Mouse (Mus musculus) olfactory bulb, adult 2 months (tissue): ENCODE measurements at regions not wholly inside any gene's neighbourhood (a gene's known extent, or its start where the extent isn't known, plus 50 kb on each side); places are given as distances from the start of the nearest gene placed in this dataset.

ENCODE experiments used
- H3K27ac ChIP-seq: fragments of 200-500 bp; 2 replicates; pipeline ENCODE4 v1.5.1; 2012; ENCODE audit warnings: low read depth, low read length; ENCODE audit not compliant: insufficient read depth
- H3K4me1 ChIP-seq: fragments of 200-500 bp; 2 replicates; pipeline ENCODE4 v1.6.1; 2012; ENCODE audit warnings: low read length; ENCODE audit not compliant: control insufficient read depth, insufficient read depth
- H3K4me3 ChIP-seq: fragments of 200-500 bp; 2 replicates; pipeline ENCODE4 v1.5.1; 2012; ENCODE audit warnings: mild to moderate bottlenecking, low read depth, low read length, moderate library complexity; ENCODE audit not compliant: insufficient read depth
- CTCF ChIP-seq: fragments of 200-500 bp; IDR thresholded peaks from 2 replicates; pipeline ENCODE4 v1.5.1; 2012; ENCODE audit warnings: low read depth, mild to moderate bottlenecking, low read length, moderate library complexity; ENCODE audit not compliant: insufficient read depth
- POLR2A ChIP-seq: fragments of 200-500 bp; IDR thresholded peaks from 2 replicates; pipeline ENCODE4 v1.6.1; 2012; ENCODE audit warnings: mild to moderate bottlenecking, low read depth, low read length, moderate library complexity; ENCODE audit not compliant: insufficient read depth
- WGBS: fragments of 180-500 bp; shearing (Covaris S2); methylation state at CpG from one replicate; pipeline ENCODE4 v1.1.7; 2018; 5-methylcytosine and 5-hydroxymethylcytosine counted together

DNA sequence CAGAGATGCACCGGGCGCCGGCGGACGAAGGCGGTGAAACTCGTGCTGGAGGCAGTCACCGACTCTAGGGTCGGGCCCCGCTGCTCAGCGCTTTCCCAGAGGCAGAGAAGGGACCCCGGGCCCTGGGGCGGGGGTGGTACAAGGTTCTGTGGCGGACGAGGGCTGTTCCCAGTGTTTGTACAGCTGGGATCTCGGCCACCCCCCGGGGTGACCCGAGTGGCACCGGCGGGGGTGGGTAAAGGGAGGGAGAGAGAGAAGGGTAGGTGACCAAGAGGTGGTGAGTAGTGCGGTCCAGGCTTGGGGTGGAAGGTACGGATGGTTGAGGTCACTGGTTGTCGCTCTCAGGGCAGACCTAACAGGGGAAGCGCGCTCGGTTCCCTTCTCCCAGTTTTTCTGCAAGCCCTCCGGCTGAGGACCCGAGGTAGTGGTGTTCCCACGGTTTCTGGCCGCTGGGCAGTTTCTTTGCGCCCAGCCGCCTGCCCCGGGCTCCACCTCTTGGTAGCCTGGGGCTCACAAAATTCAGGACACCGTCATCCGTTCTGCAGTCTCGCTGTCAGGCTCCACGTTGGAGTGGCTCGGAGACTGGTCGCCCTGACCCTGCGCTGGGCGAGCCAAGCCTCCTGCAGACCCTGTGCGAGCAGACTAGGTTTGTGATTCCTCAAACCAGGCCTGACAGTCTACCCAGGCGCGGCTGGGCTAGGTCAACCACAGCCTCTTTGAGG lies 112.4 kb upstream of the Six2 start:
- TF ChIP-seq POLR2A = no peak
- no peak for TF ChIP-seq CTCF
- H3K4me3 ChIP-seq = no peak overlapping the region
- H3K27ac ChIP-seq = no peak overlapping the region
- 26% methylated on average over 44 of the region's 44 CpGs for WGBS
- peaks cover 11% of the 10 kb centered on the region; the same call in 1 of the 2 replicates for H3K4me1 ChIP-seq

DNA sequence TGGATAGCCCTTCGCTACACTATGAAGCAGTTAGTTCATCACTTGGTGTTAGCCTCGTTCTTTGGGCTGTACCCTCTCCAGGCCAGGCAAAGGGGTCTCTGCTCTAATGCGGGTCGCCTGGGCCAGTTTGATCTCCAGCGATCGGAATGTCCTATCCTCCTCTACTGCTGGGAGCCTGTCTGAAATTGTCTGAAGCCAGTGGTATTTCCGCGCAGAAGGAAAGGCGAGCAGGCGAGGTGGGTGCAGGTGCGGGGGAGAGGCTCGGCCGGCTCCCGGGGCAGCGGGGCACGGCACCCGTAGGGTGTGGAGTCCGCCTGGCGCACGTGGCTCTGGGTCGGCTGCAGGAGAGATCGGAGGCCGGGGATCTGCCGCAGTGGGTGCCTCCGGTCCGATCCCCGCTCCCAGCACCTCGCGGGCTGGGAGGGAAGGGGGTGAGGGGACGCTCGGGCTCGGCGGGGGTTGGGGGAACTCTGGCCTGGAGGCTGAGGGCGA lies 111.8 kb upstream of the Six2 start:
- TF ChIP-seq POLR2A (no peak), CTCF (no peak)
- Histone ChIP-seq H3K4me3 (no peak overlapping the region), H3K4me1 (peaks cover 11% of the 10 kb centered on the region; the same call in 1 of the 2 replicates), H3K27ac (no peak overlapping the region)
- WGBS = 2% methylated on average over 32 of the region's 34 CpGs

DNA sequence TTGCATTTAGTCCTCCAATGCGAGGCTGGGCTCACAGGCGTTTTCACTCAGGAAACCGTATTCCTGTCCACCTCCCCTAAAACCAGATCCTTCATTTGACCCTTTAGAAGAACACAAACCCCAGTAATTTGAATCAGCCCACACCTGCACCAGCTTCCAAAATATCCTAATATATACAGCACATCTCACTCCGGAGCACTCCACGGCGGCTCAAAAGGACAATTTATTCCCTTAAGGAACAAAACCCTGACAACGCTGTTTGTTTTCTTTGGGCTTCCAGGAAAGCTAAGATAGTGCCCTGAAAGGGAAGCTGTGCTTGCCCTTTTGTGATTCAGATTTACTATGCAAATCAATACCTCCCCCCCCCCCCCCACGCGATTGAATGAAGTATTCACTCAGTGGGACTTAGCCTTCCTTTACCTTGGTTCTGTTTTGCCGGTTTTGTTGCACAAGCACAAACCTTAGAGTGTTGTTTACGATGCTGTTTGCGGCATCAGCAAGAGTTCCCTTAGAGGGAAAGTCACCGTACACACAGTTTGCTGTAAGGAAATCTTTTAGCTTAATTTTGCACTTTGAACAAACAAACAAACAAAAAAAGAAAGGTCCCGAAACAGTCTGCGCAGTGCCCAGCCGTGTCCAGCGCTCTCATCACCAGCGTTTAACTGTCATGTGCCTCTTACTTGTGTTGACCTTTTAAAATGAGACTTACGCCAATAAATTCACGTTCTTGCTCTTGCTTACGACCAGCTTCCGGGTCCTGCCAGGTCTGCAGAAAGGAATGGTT lies 111.2 kb upstream of the Six2 start:
- 6% methylated on average over 22 of the region's 22 CpGs for WGBS
- Histone ChIP-seq H3K4me3 (no peak overlapping the region), H3K4me1 (peaks cover 11% of the 10 kb centered on the region; the same call in 1 of the 2 replicates), H3K27ac (no peak overlapping the region)
- TF ChIP-seq POLR2A (no peak), CTCF (no peak)

DNA sequence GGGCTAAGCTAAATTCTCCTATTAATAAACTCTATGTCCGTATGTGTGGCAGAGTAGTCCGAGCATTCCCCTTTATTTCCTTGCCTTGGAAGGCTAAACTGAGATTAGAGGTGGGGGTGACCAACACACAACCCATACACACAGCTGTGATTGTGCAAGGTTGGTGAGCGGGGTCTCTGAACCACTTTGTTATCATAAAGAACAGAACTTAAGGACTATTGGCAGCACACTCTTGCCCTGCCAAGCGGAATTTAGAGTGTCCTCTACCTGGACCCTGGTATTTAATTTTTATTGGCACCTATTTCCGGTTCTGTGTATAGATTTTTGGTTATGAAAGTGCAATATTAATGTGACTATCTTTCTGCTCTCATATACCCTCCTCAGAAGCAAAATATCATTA lies 109.7 kb upstream of the Six2 start:
- Histone ChIP-seq H3K4me1 (peaks cover 11% of the 10 kb centered on the region; the same call in 1 of the 2 replicates), H3K27ac (no peak overlapping the region), H3K4me3 (no peak overlapping the region)
- WGBS = 70% methylated on average over 5 of the region's 5 CpGs
- no peak for TF ChIP-seq POLR2A
- no peak for TF ChIP-seq CTCF

DNA sequence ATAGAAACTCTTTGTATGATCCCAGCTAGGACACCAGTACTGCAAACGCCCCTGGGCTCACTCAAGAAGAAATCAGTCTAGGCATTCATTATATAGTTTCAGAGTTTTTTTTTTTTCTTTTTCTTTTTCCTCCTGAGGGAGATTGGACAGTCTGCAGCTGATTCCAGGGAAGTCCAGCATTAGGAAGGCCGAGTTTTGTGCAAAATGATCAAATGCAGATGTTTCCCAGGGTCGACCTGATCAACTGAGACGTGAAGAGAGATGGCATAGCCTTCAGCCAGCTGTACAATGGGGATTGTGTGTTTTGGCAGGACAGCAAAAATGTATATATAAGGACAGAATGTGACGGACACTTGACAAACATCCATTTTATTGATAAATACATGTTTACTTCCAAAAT lies 107.7 kb upstream of the Six2 start:
- TF ChIP-seq CTCF (no peak), POLR2A (no peak)
- WGBS = 76% methylated on average over 5 of the region's 5 CpGs
- Histone ChIP-seq H3K4me1 (peaks cover 11% of the 10 kb centered on the region; the same call in 1 of the 2 replicates), H3K4me3 (no peak overlapping the region), H3K27ac (no peak overlapping the region)

DNA sequence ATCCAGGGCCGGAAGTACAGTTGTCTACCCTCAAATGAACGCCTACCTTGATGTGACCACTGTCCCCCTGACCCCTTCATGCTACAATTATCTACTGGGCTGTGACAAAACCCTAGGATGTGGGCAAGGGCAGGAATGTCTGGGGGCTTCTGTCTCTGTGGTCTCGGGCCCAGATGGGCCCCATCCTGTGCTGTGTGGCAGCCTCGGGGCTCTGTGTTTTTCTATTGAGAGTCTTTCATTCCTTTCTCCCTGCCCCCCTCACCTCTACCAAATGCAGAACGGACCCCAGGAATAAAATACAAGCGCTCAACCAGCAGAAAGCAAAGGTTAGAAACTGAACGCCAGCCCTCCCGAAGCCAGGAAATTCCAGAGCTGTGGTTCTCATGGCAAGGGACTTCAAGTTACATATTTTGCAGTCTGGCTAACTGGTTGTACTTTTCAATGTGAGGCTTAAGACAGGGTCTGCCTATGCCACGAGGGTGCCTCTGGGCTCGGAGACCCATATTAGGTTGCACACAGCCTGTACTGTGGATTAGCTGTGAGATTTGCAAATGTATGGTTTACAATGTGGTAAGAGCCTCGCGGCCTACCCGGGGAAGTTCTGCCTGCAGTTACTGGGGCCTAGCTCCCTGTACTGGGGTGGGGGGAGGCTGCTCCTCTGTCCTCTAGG lies 97.7 kb upstream of the Six2 start:
- Histone ChIP-seq H3K4me1 (no peaks in the 10 kb centered on the region), H3K27ac (no peak overlapping the region), H3K4me3 (no peak overlapping the region)
- TF ChIP-seq POLR2A (no peak), CTCF (no peak)
- 78% methylated on average over 13 of the region's 13 CpGs for WGBS

DNA sequence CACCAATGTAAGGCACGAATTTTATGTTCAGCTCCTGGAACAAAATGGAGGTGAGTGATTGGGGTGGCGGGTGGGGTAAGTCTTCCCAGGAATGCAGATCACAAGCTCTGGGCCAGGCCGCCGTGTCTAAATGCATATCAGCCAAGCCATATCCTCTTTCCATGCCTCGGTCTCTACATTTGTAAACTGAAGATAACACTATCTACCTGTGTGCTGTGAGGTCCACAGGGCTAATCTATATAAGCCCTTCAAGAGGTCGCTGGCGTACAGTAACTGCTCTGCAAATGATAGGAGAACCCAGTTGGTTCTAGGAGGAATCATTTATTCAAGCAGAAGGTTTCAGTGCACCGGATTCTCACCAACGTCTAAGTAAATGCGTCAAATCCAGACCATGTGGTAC lies 92.4 kb upstream of the Six2 start:
- TF ChIP-seq CTCF = no peak
- TF ChIP-seq POLR2A = no peak
- H3K4me1 ChIP-seq = peaks cover 3% of the 10 kb centered on the region; the same call in 1 of the 2 replicates
- WGBS = 97% methylated on average over 10 of the region's 10 CpGs
- no peak overlapping the region for H3K4me3 ChIP-seq
- H3K27ac ChIP-seq = no peak overlapping the region

DNA sequence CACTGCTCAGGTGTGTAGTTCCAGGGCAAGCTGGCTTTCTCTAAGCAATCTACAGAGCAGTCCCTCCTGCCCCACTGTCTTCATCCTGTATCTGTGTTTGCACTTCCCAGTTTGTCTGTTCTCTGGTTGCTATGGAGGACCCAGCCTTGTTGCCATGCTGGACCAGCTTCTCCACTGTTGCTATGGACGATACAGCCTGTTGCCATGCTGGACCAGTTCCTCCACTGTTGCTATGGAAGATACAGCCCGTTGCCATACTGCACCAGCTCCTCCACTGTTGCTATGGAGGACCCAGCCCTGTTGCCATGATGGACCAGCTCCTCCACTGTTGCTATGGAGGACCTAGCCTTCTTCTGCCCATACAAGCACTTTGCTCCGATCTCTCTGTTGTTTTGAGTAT lies 88.8 kb upstream of the Six2 start:
- 23% methylated on average over 3 of the region's 3 CpGs for WGBS
- Histone ChIP-seq H3K27ac (no peak overlapping the region), H3K4me3 (no peak overlapping the region)

More for the DNA sequence above, 88.8 kb upstream of the Six2 start:
- H3K4me1 ChIP-seq = peaks cover 3% of the 10 kb centered on the region; the same call in 1 of the 2 replicates
- no peak for TF ChIP-seq CTCF
- no peak for TF ChIP-seq POLR2A
